Mouse (Mus musculus) gastrocnemius, postnatal 4 days (tissue): ENCODE results near the gene Chst10. TPM values are rescaled to one million over a fixed set of nuclear protein-coding genes. Genes with fewer than 3 reads are reported as not detected.

Source experiments
- DNase-seq, 2 experiments: peaks; one replicate each; pipeline ENCODE4 v3.0.0; 2021 to 2022; ENCODE audit warnings: low spot score in 2 of 2, mixed read lengths in 2 of 2
- total RNA-seq, 2 experiments: library from RNA; stranded (reverse); gene quantifications; 2 replicates each; pipeline ENCODE4 v1.2.3; 2021

Chst10 gene
- total RNA-seq, 2 experiments from 2014 or later = 1.6 to 1.7 TPM

DNA sequence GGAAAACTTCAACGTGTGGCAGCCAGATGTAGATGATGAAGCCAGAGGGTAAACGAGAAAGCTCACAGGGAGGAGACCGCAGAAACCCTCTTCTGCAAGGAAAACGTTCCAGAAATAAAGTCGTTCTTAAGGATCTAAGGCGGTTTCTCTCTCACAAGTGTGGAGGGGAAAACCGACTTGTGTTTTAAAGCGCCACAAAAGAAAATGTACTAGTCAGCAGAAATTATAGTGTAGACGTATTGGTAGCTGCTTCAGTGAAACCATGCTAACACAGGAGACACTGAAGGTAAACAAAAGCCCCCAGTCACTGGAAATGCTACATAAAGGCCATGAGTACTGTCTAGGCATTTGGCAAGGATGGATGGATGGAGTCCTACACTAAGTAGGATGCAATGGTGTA is 80.7 kb downstream of the Chst10 start:
- no peak for DNase-seq

DNA sequence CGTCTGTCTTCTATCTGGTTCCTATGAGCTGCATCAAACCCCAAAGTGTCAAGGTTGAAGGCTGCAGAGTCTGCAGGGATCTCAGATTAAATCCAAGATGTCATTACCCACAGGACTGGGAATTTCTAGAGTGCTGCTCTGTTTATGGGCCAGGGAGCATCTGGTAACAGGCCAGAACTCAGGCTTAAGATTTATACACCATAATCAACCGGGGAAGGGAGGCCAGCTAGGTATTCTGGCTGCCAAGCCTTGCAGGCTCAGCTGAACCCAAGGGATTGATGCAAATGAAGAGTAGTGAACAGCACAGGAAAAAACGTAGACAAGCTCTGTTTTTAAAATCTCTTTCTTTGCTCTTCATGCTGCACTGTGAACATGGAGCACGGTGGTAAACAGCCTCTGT is 81.7 kb downstream of the Chst10 start:
- DNase-seq = no peak

Other genes starting within 250 kb of the Chst10 start
- 10 to 100 TPM; 11.4 to 14.2 TPM for gene Aff3, start 233.2 kb downstream of the Chst10 start, total RNA-seq
- gene Lonrf2, start 61.5 kb downstream of the Chst10 start, total RNA-seq = 1 to 10 TPM; 3.0 to 3.7 TPM
- not detected for gene Nms, start 41.0 kb upstream of the Chst10 start, total RNA-seq
- 10 to 100 TPM; 87.1 to 93.4 TPM for gene Pdcl3, start 87.4 kb upstream of the Chst10 start, total RNA-seq